Comparison of ENCODE assay signal across 9 mouse cellular contexts in the genomic region with DNA sequence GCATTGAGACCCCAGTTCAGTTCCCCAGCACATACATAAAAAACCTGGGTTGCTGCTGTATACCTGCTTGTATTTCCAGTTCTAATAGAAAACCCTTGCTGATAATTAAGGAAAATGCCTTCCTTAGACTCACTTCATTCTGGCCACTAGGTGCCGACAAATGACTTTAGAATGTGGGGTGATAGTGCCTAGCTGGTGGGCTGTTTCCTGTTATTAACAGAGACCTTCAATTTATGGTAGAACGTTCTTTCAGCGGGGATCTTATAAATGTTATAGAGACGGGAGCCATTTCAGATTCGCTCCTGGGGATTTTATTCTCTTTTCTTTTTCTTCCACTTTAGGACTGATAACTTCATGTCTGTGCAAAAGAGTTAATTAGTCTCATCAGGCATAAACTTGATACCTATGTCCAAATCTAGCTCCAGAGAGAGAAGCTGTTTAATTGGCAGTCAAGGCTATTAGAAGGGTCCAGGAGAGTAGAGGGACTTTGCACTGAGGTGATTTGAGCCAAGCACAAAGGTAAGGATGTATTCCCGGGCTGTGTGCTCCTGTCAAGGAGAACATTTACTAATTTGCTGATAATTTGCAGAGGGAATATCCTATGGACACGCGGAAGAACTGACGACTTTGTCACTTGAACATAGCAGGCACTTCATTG. TPM values are rescaled to one million over a fixed set of nuclear protein-coding genes. Genes with fewer than 3 reads are reported as not detected.
A peak's percentile ranks its signal among the peaks of the same experiment; 100 is the strongest.
DNase-seq lines count a peak whose midpoint lies in the region; ATAC-seq and TF ChIP-seq lines count a peak whose summit lies in the region.
"Had no signal": no experiment of that assay in that cellular context is flagged by ENCODE, and none has a peak within 500 bp of the region (broad histone marks: within the 10 kb centered on the region; RNA-seq: fewer than 3 reads in every experiment).

No protein-coding gene starts in this region.

- H3K36me3 ChIP-seq in forebrain, embryonic 13.5 days (ENCODE audit: poor library complexity, severe bottlenecking): no peaks in the 10 kb centered on the region
- no peaks in the 10 kb centered on the region for H3K36me3 ChIP-seq in intestine, embryonic 14.5 days (ENCODE audit: control insufficient read depth, insufficient read depth, low read length)

- H3K27me3 ChIP-seq in forebrain, embryonic 13.5 days: no peaks in the 10 kb centered on the region
- no peaks in the 10 kb centered on the region for H3K27me3 ChIP-seq in intestine, embryonic 14.5 days (replicated peaks; ENCODE audit: control insufficient read depth, insufficient read depth, low read length)

- WGBS in bone marrow, adult 2 months: 44% methylated on average over 9 of the region's 9 CpGs
- WGBS in forebrain, embryonic 13.5 days: 43% methylated on average over 9 of the region's 9 CpGs
- WGBS in intestine, embryonic 14.5 days: 43% methylated on average over 9 of the region's 9 CpGs
- WGBS in lung, adult 2 months: 49% methylated on average over 9 of the region's 9 CpGs

- H3K27ac ChIP-seq in bone marrow, adult 2 months (ENCODE audit: control insufficient read depth, insufficient read depth, low read depth, low read length, poor library complexity): no peak overlapping the region
- H3K27ac ChIP-seq in forebrain, embryonic 13.5 days: no peak overlapping the region
- H3K27ac ChIP-seq in intestine, embryonic 14.5 days (ENCODE audit: low read depth): no peak overlapping the region

- H3K9me3 ChIP-seq in forebrain, embryonic 13.5 days (replicated peaks): no peaks in the 10 kb centered on the region
- H3K9me3 ChIP-seq in intestine, embryonic 14.5 days (ENCODE audit: control insufficient read depth, low read length): no peaks in the 10 kb centered on the region

- DNase-seq in cerebellum, adult 11 months: no peak
- peak; percentile 34 for DNase-seq in 3134 (ENCODE audit: extremely low read depth, insufficient read length, low spot score)
- peak; percentile 68 for DNase-seq in intestine, embryonic 14.5 days (ENCODE audit: low spot score)
- DNase-seq in lung, adult 2 months: peak; percentile 21
- peak; percentile 5 for DNase-seq in ovary, postnatal 36 days (ENCODE audit: low spot score)

- TF ChIP-seq POLR2A in bone marrow, adult 2 months (IDR thresholded peaks at IDR 0.05; ENCODE audit: borderline replicate concordance, control insufficient read depth, low read depth, low read length): no peak
- TF ChIP-seq POLR2A in lung, adult 2 months (IDR thresholded peaks at IDR 0.05; ENCODE audit: borderline replicate concordance, extremely low read depth, low read depth, low read length): no peak

- H3K4me1 ChIP-seq in bone marrow, adult 2 months (ENCODE audit: control insufficient read depth, insufficient read depth, low read length): no peaks in the 10 kb centered on the region
- no peaks in the 10 kb centered on the region for H3K4me1 ChIP-seq in forebrain, embryonic 13.5 days
- H3K4me1 ChIP-seq in intestine, embryonic 14.5 days (replicated peaks; ENCODE audit: control insufficient read depth, insufficient read depth, low read length): peaks cover 6% of the 10 kb centered on the region; the same call in 1 of the 2 replicates
- H3K4me1 ChIP-seq in lung, adult 2 months (ENCODE audit: control insufficient read depth, insufficient read depth, low read length): no peaks in the 10 kb centered on the region

- ATAC-seq in cerebellum, adult (ENCODE audit: insufficient number of reproducible peaks, low FRiP score, low TSS enrichment): 0 out of 2 replicates have a peak, but pooled peaks have one; percentile 49
- peak; percentile 88 for ATAC-seq in forebrain, embryonic 13.5 days
- 0 out of 2 replicates have a peak, but pooled peaks have one; percentile 47 for ATAC-seq in intestine, embryonic 14.5 days (replicated peaks; ENCODE audit: low FRiP score, low TSS enrichment, low read depth)

- H3K4me3 ChIP-seq in bone marrow, adult 2 months (replicated peaks; ENCODE audit: control insufficient read depth, low read depth, low read length): no peak overlapping the region
- no peak overlapping the region for H3K4me3 ChIP-seq in forebrain, embryonic 13.5 days
- no peak overlapping the region for H3K4me3 ChIP-seq in intestine, embryonic 14.5 days (ENCODE audit: low read depth, low read length)
- H3K4me3 ChIP-seq in lung, adult 2 months (replicated peaks; ENCODE audit: extremely low read depth, low read depth, low read length): no peak overlapping the region
- H3K4me3 ChIP-seq: myocyte had no signal

- TF ChIP-seq CTCF in bone marrow, adult 2 months (IDR thresholded peaks at IDR 0.05; ENCODE audit: control insufficient read depth, insufficient read depth, low read length): peak; percentile 20; the same call in 1 of the 2 replicates
- peak; percentile 32; the same call in 1 of the 2 replicates for TF ChIP-seq CTCF in lung, adult 2 months (IDR thresholded peaks at IDR 0.05; ENCODE audit: insufficient read depth, low read length)

- H3K9ac ChIP-seq in forebrain, embryonic 13.5 days: no peak overlapping the region
- no peak overlapping the region for H3K9ac ChIP-seq in intestine, embryonic 14.5 days (ENCODE audit: low read length)

- H3K4me2 ChIP-seq in forebrain, embryonic 13.5 days: no peak overlapping the region
- H3K4me2 ChIP-seq in intestine, embryonic 14.5 days (ENCODE audit: low read length): no peak overlapping the region

RNA-seq across cellular contexts. Expression of gene Mmadhc, which starts 10.2 kb away (rescaled TPM):
- 30.1 and 40.4 TPM in 2 replicates for polyA plus RNA-seq in bone marrow, adult 2 months (2011; ENCODE audit: insufficient read depth, insufficient read length, low replicate concordance, missing spikeins)
- polyA plus RNA-seq in forebrain, embryonic 13.5 days (2015; fragmentation: Nextera tagmentation; extraction: Ambion mirVana): 162 and 168 TPM in 2 replicates
- 147 and 162 TPM in 2 replicates for polyA plus RNA-seq in intestine, embryonic 14.5 days (2014; fragmentation: Nextera tagmentation; extraction: Ambion mirVana)
- polyA plus RNA-seq in lung, adult 2 months (2012; rRNA removed): 28.6 and 36.3 TPM in 2 replicates
